Mouse (Mus musculus): ENCODE data around the gene Tekt5. TPM values are rescaled to one million over a fixed set of nuclear protein-coding genes. Genes with fewer than 3 reads are reported as not detected.

The Tekt5 gene
- polyA plus RNA-seq (2017; shearing (Covaris generic)), result not detected

GRCm38 (mm10) chr16:10394699-10395540, at the start of gene Tekt5:
Gene Tekt5 (minus strand): TSS chr16:10395490.

GRCm38 (mm10) chr16:10411764-10412746, 16.8 kb upstream of the Tekt5 start, which contains the start of gene Nubp1:
Gene Nubp1 (plus strand): TSS chr16:10411948.

GRCm38 (mm10) chr16:10313646-10314088, 81.6 kb downstream of the Tekt5 start, which contains the start of gene Emp2:
Gene Emp2 (minus strand): TSS chr16:10313968.

Other genes starting within 250 kb of the Tekt5 start
- 1 to 10 TPM in 1 of 2 experiments, under 1 TPM in 1; 0.76 to 1.4 TPM for gene Rpl39l, start 225.3 kb downstream of the Tekt5 start, polyA plus RNA-seq (2017; shearing (Covaris generic))
- gene Atf7ip2, start 202.8 kb downstream of the Tekt5 start, polyA plus RNA-seq (2017; shearing (Covaris generic)), result 1 to 10 TPM in 1 of 2 experiments, under 1 TPM in 1; 0.33 to 3.0 TPM
- gene Emp2, start 81.5 kb downstream of the Tekt5 start, polyA plus RNA-seq (2017; shearing (Covaris generic)), result under 1 TPM; 0.04 to 0.13 TPM
- 10 to 100 TPM; 70.8 to 83.2 TPM for gene Nubp1, start 16.5 kb upstream of the Tekt5 start, polyA plus RNA-seq (2017; shearing (Covaris generic))
- gene Tvp23a, start 51.9 kb upstream of the Tekt5 start, polyA plus RNA-seq (2017; shearing (Covaris generic)), result 1 to 10 TPM; 2.7 to 3.1 TPM
- gene Ciita, start 84.6 kb upstream of the Tekt5 start, polyA plus RNA-seq (2017; shearing (Covaris generic)), result 1 to 10 TPM in 1 of 2 experiments, under 1 TPM in 1; 0.87 to 5.6 TPM
- 10 to 100 TPM; 34.4 to 37.8 TPM for gene Dexi, start 147.6 kb upstream of the Tekt5 start, polyA plus RNA-seq (2017; shearing (Covaris generic))
- gene Clec16a, start 149.8 kb upstream of the Tekt5 start, polyA plus RNA-seq (2017; shearing (Covaris generic)), result 10 to 100 TPM; 25.1 to 29.0 TPM